Mouse (Mus musculus) 3134 (cell line): ENCODE data around the gene Ranbp6.

Experiments used
- DNase-seq: peaks from one replicate; pipeline ENCODE4 v3.0.0-alpha.2; 2011; ENCODE audit warnings: low spot score; ENCODE audit not compliant: insufficient read length; ENCODE audit errors: extremely low read depth

Ranbp6 gene

DNA sequence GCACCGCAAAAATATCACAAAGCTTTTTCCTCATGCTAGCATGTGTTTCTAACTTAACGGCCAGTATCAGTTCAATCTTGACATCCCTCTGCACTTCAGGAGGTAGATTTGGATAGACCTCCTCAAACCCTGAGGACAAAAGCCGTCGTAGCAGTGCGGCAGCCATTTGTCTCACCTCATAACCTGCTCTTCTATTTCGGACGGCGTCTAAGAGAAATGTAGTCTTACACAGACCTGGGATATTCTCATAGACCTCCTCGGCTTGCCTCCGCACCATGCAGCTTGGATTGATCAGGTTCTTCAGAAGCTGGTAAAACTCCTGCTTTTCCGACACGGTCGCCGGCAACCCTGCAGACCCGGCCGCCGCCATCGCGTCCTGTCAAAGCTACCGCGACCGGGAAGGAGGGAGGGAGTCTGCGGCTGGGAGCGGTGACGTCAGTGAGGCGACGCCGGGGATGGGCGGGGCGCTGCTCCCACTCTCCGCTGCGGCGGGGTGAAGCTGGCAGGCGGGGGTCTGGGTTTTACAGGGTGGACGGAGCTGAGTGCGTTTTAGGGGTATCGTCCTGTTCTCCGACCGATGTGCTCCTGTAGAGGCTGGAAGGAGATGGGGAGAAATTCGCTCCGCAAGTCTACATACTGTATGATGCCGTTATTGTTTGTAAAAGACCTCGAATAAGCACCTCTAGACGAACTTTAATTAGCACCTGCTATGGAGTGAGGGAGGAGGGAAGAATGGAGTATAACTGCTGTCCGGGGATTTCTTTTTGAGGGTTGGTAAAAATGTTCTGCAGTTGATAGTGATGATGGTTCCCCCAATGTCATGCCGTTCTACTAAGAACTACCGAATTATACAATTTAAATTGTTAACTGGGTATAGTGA, at the start of gene Ranbp6:
TSS of gene Ranbp6 (minus strand) at position 394 of the 880 bp plus-strand sequence.
- DNase-seq, result peak; percentile 88

- DNase-seq, result no peak
These were observed 48.0 kb upstream of the Ranbp6 start for GRCm38 (mm10) chr19:29860816-29861215.

- DNase-seq, result no peak
These were observed 44.5 kb upstream of the Ranbp6 start for GRCm38 (mm10) chr19:29857267-29857666.

- no peak for DNase-seq
These were observed 40.9 kb upstream of the Ranbp6 start for GRCm38 (mm10) chr19:29853711-29854110.

GRCm38 (mm10) chr19:29851036-29851690, 38.4 kb upstream of the Ranbp6 start:
- DNase-seq, result no peak

DNA sequence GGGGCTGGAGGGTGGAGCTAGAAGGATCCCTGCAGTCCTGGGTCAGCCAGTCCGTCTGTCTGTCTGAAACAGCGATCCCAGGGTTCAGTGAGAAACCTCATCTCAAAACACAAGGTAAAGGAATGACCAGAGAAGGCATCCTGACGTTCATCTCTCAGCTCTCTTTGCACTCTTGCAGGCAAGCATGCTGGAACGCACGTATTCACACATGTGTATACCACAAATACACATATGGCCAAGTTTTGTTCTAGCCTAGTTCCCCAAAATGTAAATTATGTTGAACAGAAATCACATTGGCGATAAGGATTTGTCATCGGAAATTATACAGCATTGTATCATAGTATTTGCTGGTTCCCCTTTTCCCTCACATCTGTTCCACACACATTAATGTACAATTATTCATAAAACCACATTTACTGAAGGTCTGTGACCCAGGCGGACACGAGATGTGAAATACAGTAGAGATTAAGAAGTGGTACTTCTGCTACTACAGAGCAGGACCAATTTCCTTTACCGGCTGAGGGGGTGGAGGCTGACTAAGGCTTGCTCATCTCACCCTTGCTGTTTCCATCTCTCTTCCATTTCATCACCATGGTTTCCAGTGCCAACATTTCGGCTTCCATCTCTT, 37.3 kb upstream of the Ranbp6 start:
- no peak for DNase-seq

DNA sequence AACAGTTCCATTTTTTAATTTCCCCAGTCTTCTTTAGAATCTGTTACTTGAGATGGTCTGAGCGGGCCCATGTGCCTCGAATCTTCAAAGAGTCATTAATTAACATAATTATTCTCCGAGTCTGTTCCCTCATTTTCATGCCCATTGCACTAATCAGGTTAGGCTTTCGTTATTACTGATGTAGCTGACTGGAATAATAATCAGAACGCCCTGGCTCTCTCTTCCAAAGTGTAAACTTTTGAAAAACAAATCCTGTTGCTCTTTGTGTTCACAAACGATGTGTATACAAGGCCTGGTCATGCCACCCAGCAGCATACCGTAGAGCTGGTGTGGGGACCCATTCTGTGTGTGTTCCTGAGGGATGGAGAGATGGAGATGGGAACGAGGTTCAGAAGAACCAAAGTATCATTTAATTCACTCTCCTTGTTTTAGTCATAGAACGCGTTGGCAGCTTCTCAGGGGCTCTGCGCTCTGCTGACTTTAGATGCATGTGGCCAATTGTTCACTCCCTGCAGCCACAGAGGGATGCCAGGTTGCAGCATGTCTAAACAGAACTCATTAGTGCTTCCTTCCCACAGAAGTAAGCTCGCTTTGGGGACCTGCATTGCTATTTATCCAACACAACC, 31.4 kb upstream of the Ranbp6 start:
- no peak for DNase-seq

- DNase-seq, result no peak
These were observed 30.9 kb upstream of the Ranbp6 start for GRCm38 (mm10) chr19:29843641-29844035.

DNA sequence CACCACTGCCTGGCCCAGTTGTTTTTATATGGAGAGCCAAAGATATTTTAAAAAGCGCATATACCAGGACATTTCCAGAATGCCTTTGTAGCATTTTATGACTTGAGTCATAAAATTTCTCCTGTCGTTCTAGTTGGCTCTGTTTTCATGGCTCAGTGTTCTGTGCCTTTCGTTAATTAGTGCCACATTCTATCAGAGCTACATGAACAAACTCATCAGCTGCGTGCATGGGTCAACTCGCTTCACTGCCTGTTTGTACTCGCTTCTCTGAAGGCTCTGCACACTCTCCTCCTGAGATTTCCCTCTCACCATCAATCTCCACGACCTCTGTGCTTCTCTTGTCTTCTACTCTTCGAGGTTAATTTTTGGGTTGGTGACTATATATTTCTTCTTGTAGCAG, 30.2 kb upstream of the Ranbp6 start:
- DNase-seq, result no peak

DNA sequence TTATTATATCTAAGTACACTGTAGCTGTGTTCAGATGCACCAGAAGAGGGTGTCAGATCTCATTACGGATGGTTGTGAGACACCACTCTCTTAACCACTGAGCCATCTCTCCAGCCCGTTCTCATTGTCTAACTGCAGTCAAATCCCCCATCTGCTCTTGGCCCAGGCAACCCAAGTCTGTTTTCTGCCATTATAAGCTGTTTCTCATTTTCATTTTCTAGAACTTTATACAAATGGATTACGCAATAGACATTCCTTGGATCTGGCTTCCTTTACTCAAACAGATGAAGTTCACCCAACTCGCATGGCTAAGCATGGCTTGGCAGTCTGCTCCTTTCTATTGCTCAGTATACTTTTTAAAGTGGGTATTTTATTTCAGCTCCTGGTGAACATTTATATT, 27.9 kb upstream of the Ranbp6 start:
- peak; percentile 30 for DNase-seq

GRCm38 (mm10) chr19:29838636-29839135, 25.9 kb upstream of the Ranbp6 start:
- DNase-seq, result no peak

GRCm38 (mm10) chr19:29838171-29838570, 25.4 kb upstream of the Ranbp6 start:
- no peak for DNase-seq

GRCm38 (mm10) chr19:29835364-29836034, 22.7 kb upstream of the Ranbp6 start:
- DNase-seq, result peak; percentile 66

- no peak for DNase-seq
These were observed 18.1 kb upstream of the Ranbp6 start for GRCm38 (mm10) chr19:29830911-29831310.

- DNase-seq, result no peak
These were observed 15.8 kb upstream of the Ranbp6 start for GRCm38 (mm10) chr19:29828558-29828957.

DNA sequence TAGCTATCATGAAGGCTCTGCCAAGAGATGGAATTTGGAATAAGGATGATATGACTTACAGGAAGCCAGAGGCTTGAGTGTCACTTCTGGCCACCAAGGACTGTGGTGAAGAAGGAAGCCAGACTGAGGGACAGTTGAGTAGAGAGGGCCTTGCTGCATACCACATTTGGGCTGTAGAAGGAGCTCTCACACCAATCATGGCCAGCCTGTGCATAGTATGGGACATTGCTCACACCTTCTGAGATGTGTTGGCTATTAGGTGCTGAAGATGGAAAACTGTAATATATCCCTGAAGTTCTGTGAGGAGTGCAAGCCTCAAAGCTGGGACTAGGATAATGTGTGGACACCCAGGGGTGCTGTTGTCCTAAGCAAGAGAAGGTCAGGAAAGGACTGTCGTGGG, 13.9 kb upstream of the Ranbp6 start:
- DNase-seq, result no peak

GRCm38 (mm10) chr19:29825003-29825402, 12.2 kb upstream of the Ranbp6 start:
- DNase-seq, result no peak

DNA sequence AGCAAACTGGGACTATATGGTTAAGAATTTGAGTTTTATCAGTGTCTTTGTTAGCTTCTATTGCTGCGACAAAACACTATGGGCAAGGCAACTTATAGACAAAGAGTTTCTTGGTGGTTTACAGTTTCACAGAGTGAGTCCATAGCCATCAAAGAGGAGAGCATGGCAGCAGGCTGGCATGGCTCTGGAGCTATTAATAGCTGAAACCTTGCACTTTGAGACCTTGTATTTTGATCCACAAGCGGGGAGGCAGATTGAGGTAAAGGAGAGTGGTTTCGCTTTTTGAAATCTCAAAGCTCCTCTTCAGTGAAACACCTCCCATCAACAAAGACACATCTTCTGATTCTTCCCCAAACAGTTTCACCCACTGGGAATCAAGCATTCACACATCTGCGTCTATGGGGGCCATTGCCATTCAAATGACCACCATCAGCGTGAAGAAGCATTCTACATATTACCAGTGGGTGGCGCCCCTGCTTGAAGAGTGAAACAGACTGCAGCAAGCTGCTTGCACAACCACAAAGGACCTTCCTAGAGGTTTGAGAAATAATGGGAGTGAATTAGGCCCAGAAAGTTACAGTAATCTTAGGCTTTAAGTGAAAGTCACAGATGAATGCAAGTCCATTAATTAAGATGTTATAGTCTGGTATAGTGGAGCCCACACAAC, 11.4 kb upstream of the Ranbp6 start:
- no peak for DNase-seq

GRCm38 (mm10) chr19:29823456-29824010, 10.8 kb upstream of the Ranbp6 start:
- no peak for DNase-seq

DNA sequence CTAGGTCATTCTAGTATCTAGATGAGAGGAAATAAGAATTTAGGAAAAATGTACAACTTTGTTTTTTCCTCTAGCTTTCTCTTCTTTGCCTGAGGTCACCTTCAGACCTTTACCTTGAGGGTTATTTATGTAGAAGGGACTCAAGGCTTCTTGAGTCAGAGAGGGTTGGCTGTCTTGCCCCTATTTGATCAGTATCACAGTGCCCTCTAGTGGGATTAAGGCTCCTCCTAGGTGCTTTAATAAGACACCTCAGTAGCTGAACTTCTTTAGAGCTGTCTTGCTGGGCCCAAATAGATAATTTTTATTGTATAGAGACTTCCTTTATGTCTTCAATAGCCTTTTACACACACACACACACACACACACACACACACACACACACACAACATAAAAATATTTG, 8.2 kb upstream of the Ranbp6 start:
- no peak for DNase-seq
